Mouse (Mus musculus): ENCODE measurements at regions not wholly inside any gene's neighbourhood (a gene's known extent, or its start where the extent isn't known, plus 50 kb on each side); places are given as distances from the start of the nearest gene placed in this dataset.

GRCm38 (mm10) chr1:47051109-47051508, 158.5 kb upstream of the Slc39a10 start:
- Histone ChIP-seq H3K4me3 (no peak overlapping the region), H3K4me1 (no peaks in the 10 kb centered on the region), H3K27ac (no peak overlapping the region), H3K9ac (no peak overlapping the region), H3K36me3 (no peaks in the 10 kb centered on the region), H3K4me2 (replicated peaks) (no peak overlapping the region), H3K9me3 (replicated peaks) (no peaks in the 10 kb centered on the region), H3K27me3 (no peaks in the 10 kb centered on the region)
- no peak for ATAC-seq (ENCODE audit: low FRiP score)

- H3K27ac ChIP-seq = no peak overlapping the region
- no peak overlapping the region for H3K9ac ChIP-seq
- no peaks in the 10 kb centered on the region for H3K27me3 ChIP-seq
- no peaks in the 10 kb centered on the region for H3K4me1 ChIP-seq
- H3K36me3 ChIP-seq = no peaks in the 10 kb centered on the region
- ATAC-seq (ENCODE audit: low FRiP score) = no peak
- 83% methylated on average over 1 of the region's 1 CpGs for WGBS
- no peaks in the 10 kb centered on the region for H3K9me3 ChIP-seq (replicated peaks)
- no peak overlapping the region for H3K4me3 ChIP-seq
- H3K4me2 ChIP-seq (replicated peaks) = no peak overlapping the region
Observed at GRCm38 (mm10) chr1:47050492-47050891, 157.8 kb upstream of the Slc39a10 start.

- WGBS = 81% methylated on average over 2 of the region's 2 CpGs
- Histone ChIP-seq H3K4me3 (no peak overlapping the region), H3K4me2 (replicated peaks) (no peak overlapping the region), H3K9ac (no peak overlapping the region), H3K27me3 (no peaks in the 10 kb centered on the region), H3K36me3 (no peaks in the 10 kb centered on the region), H3K4me1 (no peaks in the 10 kb centered on the region), H3K9me3 (replicated peaks) (no peaks in the 10 kb centered on the region), H3K27ac (no peak overlapping the region)
- no peak for ATAC-seq (ENCODE audit: low FRiP score)
Observed at GRCm38 (mm10) chr1:47037576-47037975, 144.9 kb upstream of the Slc39a10 start.

GRCm38 (mm10) chr1:47019356-47019755, 126.7 kb upstream of the Slc39a10 start:
- Histone ChIP-seq H3K9ac (no peak overlapping the region), H3K36me3 (no peaks in the 10 kb centered on the region), H3K27ac (no peak overlapping the region), H3K4me3 (no peak overlapping the region), H3K4me2 (replicated peaks) (no peak overlapping the region), H3K27me3 (no peaks in the 10 kb centered on the region), H3K4me1 (no peaks in the 10 kb centered on the region), H3K9me3 (replicated peaks) (0 out of 2 replicates have a peak, but pooled peaks cover 2% of the 10 kb centered on the region)
- ATAC-seq (ENCODE audit: low FRiP score) = no peak
- WGBS = 33% methylated on average over 1 of the region's 1 CpGs

DNA sequence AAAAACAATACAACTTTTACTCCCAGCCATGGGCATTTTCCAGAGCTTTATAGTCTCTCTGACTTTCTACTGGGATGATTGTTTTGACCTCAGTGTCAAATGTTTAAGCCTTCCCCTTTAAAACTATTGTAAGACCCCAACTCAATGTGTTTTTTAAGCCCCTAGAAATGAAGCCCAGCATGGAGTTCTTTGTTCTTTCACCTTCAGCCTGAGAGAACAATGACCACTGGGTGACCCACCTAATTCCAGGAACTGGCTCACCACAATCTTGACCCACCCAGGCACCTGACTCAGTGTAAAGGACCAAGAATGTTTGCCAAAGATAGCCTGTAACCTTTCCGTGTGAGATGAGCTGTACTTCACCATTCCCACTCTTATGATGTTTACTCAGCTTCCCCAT, 121.9 kb upstream of the Slc39a10 start:
- WGBS = 86% methylated on average over 1 of the region's 1 CpGs
- Histone ChIP-seq H3K9me3 (replicated peaks) (no peaks in the 10 kb centered on the region), H3K36me3 (no peaks in the 10 kb centered on the region), H3K4me1 (no peaks in the 10 kb centered on the region), H3K9ac (no peak overlapping the region), H3K4me2 (replicated peaks) (no peak overlapping the region), H3K27me3 (no peaks in the 10 kb centered on the region), H3K4me3 (no peak overlapping the region), H3K27ac (no peak overlapping the region)
- ATAC-seq (ENCODE audit: low FRiP score) = no peak

- H3K4me3 ChIP-seq = no peak overlapping the region
- H3K27me3 ChIP-seq = no peaks in the 10 kb centered on the region
- H3K4me2 ChIP-seq (replicated peaks) = no peak overlapping the region
- H3K27ac ChIP-seq = no peak overlapping the region
- 80% methylated on average over 5 of the region's 5 CpGs for WGBS
- H3K9me3 ChIP-seq (replicated peaks) = no peaks in the 10 kb centered on the region
- no peaks in the 10 kb centered on the region for H3K4me1 ChIP-seq
- H3K36me3 ChIP-seq = no peaks in the 10 kb centered on the region
- no peak overlapping the region for H3K9ac ChIP-seq
- no peak for ATAC-seq (ENCODE audit: low FRiP score)
Observed at GRCm38 (mm10) chr1:47003746-47004145, 111.1 kb upstream of the Slc39a10 start.

- H3K27me3 ChIP-seq = no peaks in the 10 kb centered on the region
- H3K27ac ChIP-seq = no peak overlapping the region
- H3K9me3 ChIP-seq (replicated peaks) = no peaks in the 10 kb centered on the region
- no peak overlapping the region for H3K4me2 ChIP-seq (replicated peaks)
- H3K4me3 ChIP-seq = no peak overlapping the region
- 77% methylated on average over 3 of the region's 3 CpGs for WGBS
- H3K4me1 ChIP-seq = no peaks in the 10 kb centered on the region
- no peak overlapping the region for H3K9ac ChIP-seq
- H3K36me3 ChIP-seq = no peaks in the 10 kb centered on the region
- no peak for ATAC-seq (ENCODE audit: low FRiP score)
Observed at GRCm38 (mm10) chr1:46999337-46999736, 106.7 kb upstream of the Slc39a10 start.

DNA sequence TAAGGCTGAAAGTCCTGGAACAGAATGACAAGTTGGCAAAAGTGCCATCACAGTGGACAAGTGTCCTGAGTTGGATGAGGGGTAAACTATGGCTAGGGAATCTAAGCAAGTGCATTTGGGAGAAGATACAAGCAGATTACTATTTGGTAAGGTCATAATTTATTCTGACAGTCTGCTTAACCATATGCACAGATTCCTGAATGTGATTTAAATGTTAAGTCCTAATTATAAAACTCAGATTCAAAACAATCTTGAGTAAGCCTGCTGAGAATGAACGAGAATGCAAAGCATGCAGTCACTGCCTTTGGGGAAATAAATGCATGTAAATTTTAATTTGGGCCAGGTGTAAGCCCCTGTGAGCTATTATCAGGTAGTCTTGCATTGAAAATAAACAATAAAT, 93.3 kb upstream of the Slc39a10 start:
- no peak for ATAC-seq (ENCODE audit: low FRiP score)
- H3K4me2 ChIP-seq (replicated peaks) = no peak overlapping the region
- WGBS = 75% methylated on average over 1 of the region's 1 CpGs

DNA sequence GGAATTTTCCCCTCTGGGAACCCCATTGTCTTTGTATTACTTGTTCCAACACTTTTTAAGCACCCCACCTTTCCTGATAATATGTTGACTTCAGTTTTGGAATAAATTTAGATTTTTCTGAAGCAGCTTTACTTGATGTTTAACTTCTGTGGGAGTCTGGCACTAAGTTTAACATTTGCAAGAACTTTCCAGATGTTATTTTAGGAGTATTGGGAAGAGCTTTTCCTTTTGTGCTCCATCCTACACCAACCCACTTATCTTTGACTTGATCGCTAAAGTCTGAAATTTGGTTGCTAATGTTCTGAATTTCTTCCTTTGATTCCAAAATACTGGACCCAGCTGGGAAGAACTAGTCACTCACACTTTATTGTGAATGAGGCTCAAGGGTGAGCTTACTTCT, 90.4 kb upstream of the Slc39a10 start:
- H3K4me1 ChIP-seq = no peaks in the 10 kb centered on the region
- no peak overlapping the region for H3K9ac ChIP-seq
- no peak for ATAC-seq (ENCODE audit: low FRiP score)
- H3K4me2 ChIP-seq (replicated peaks) = no peak overlapping the region
- 95% methylated on average over 1 of the region's 1 CpGs for WGBS
- H3K36me3 ChIP-seq = no peaks in the 10 kb centered on the region
- H3K9me3 ChIP-seq (replicated peaks) = peaks cover 7% of the 10 kb centered on the region
- no peaks in the 10 kb centered on the region for H3K27me3 ChIP-seq
- no peak overlapping the region for H3K4me3 ChIP-seq
- H3K27ac ChIP-seq = no peak overlapping the region

More for the DNA sequence above, 93.3 kb upstream of the Slc39a10 start:
- no peak overlapping the region for H3K9ac ChIP-seq
- no peaks in the 10 kb centered on the region for H3K27me3 ChIP-seq
- H3K4me1 ChIP-seq = no peaks in the 10 kb centered on the region
- no peak overlapping the region for H3K27ac ChIP-seq
- H3K36me3 ChIP-seq = no peaks in the 10 kb centered on the region
- H3K9me3 ChIP-seq (replicated peaks) = no peaks in the 10 kb centered on the region
- no peak overlapping the region for H3K4me3 ChIP-seq

GRCm38 (mm10) chr1:46970470-46970869, 77.8 kb upstream of the Slc39a10 start:
- Histone ChIP-seq H3K36me3 (no peaks in the 10 kb centered on the region), H3K9me3 (replicated peaks) (no peaks in the 10 kb centered on the region), H3K27me3 (no peaks in the 10 kb centered on the region), H3K9ac (no peak overlapping the region), H3K4me3 (no peak overlapping the region), H3K4me2 (replicated peaks) (no peak overlapping the region), H3K27ac (no peak overlapping the region), H3K4me1 (no peaks in the 10 kb centered on the region)
- WGBS = 62% methylated on average over 3 of the region's 3 CpGs
- no peak for ATAC-seq (ENCODE audit: low FRiP score)

- H3K9ac ChIP-seq = no peak overlapping the region
- no peaks in the 10 kb centered on the region for H3K36me3 ChIP-seq
- no peak overlapping the region for H3K4me3 ChIP-seq
- no peak overlapping the region for H3K27ac ChIP-seq
- no peak for ATAC-seq (ENCODE audit: low FRiP score)
- no peaks in the 10 kb centered on the region for H3K9me3 ChIP-seq (replicated peaks)
- no peak overlapping the region for H3K4me2 ChIP-seq (replicated peaks)
- no peaks in the 10 kb centered on the region for H3K27me3 ChIP-seq
- 68% methylated on average over 3 of the region's 3 CpGs for WGBS
- H3K4me1 ChIP-seq = no peaks in the 10 kb centered on the region
Observed at GRCm38 (mm10) chr1:46968361-46968760, 75.7 kb upstream of the Slc39a10 start.

DNA sequence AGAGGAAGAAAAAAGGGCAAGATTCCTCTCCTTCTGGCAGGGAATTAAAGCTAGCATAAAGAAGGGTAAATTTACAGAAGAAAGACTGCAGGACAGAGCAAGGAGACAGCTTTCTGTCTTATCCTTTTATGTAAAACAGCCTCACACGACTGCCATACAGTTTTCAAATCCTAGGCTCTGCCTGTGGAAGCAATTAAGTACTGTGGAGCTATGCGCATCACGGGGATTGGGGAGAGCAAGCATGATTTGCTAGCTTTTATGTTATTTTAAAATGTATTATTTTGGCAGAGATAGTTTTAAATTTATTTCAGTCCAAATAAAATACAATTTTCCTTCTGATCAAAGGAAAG, 74.2 kb upstream of the Slc39a10 start:
- Histone ChIP-seq H3K4me1 (no peaks in the 10 kb centered on the region), H3K36me3 (no peaks in the 10 kb centered on the region), H3K27me3 (no peaks in the 10 kb centered on the region), H3K9me3 (replicated peaks) (no peaks in the 10 kb centered on the region), H3K4me3 (no peak overlapping the region), H3K4me2 (replicated peaks) (no peak overlapping the region), H3K9ac (no peak overlapping the region), H3K27ac (no peak overlapping the region)
- 76% methylated on average over 3 of the region's 3 CpGs for WGBS
- ATAC-seq (ENCODE audit: low FRiP score) = no peak

GRCm38 (mm10) chr1:46965996-46966916, 73.6 kb upstream of the Slc39a10 start:
- no peak overlapping the region for H3K4me3 ChIP-seq
- no peaks in the 10 kb centered on the region for H3K27me3 ChIP-seq
- ATAC-seq (ENCODE audit: low FRiP score) = no peak
- no peaks in the 10 kb centered on the region for H3K9me3 ChIP-seq (replicated peaks)
- 65% methylated on average over 5 of the region's 5 CpGs for WGBS
- H3K9ac ChIP-seq = no peak overlapping the region
- H3K4me1 ChIP-seq = no peaks in the 10 kb centered on the region
- H3K27ac ChIP-seq = no peak overlapping the region
- H3K4me2 ChIP-seq (replicated peaks) = no peak overlapping the region
- H3K36me3 ChIP-seq = no peaks in the 10 kb centered on the region
